ENCODE assay signal across 10 mouse cellular contexts in genomic region chr14:56314459-56314858, GRCm38 (mm10). TPM values are rescaled to one million over a fixed set of nuclear protein-coding genes. Genes with fewer than 3 reads are reported as not detected.
DNase-seq lines count a peak whose midpoint lies in the region; ATAC-seq and TF ChIP-seq lines count a peak whose summit lies in the region.
"Had no signal": no experiment of that assay in that cellular context is flagged by ENCODE, and none has a peak within 500 bp of the region (broad histone marks: within the 10 kb centered on the region; RNA-seq: fewer than 3 reads in every experiment).

No protein-coding gene starts in this region.

- no peak overlapping the region for H3K4me3 ChIP-seq in forebrain, embryonic 11.5 days (ENCODE audit: low read depth, low read length)
- no peak overlapping the region for H3K4me3 ChIP-seq in forebrain, embryonic 13.5 days
- H3K4me3 ChIP-seq in forebrain, postnatal 0 days (ENCODE audit: low read depth, low read length): no peak overlapping the region
- no peak overlapping the region for H3K4me3 ChIP-seq in liver, embryonic 13.5 days (replicated peaks)
- H3K4me3 ChIP-seq: stomach, embryonic 15.5 days had no signal

- no peaks in the 10 kb centered on the region for H3K9me3 ChIP-seq in forebrain, embryonic 11.5 days (ENCODE audit: control insufficient read depth, low read length)
- H3K9me3 ChIP-seq in forebrain, embryonic 13.5 days (replicated peaks): no peaks in the 10 kb centered on the region
- no peaks in the 10 kb centered on the region for H3K9me3 ChIP-seq in forebrain, postnatal 0 days (ENCODE audit: low read length)
- H3K9me3 ChIP-seq in liver, embryonic 13.5 days (replicated peaks): no peaks in the 10 kb centered on the region
- H3K9me3 ChIP-seq: stomach, embryonic 15.5 days had no signal

- peak; percentile 72 for TF ChIP-seq CTCF in forebrain, postnatal 0 days (IDR thresholded peaks at IDR 0.05; ENCODE audit: low read depth)

- H3K27ac ChIP-seq in forebrain, embryonic 11.5 days (ENCODE audit: low read depth, low read length): no peak overlapping the region
- no peak overlapping the region for H3K27ac ChIP-seq in forebrain, embryonic 13.5 days
- no peak overlapping the region for H3K27ac ChIP-seq in forebrain, postnatal 0 days (ENCODE audit: low read depth, low read length)
- no peak overlapping the region for H3K27ac ChIP-seq in liver, embryonic 13.5 days
- H3K27ac ChIP-seq: stomach, embryonic 15.5 days had no signal

- no peak overlapping the region for H3K9ac ChIP-seq in forebrain, embryonic 11.5 days (ENCODE audit: low read length)
- no peak overlapping the region for H3K9ac ChIP-seq in forebrain, embryonic 13.5 days
- no peak overlapping the region for H3K9ac ChIP-seq in forebrain, postnatal 0 days
- no peak overlapping the region for H3K9ac ChIP-seq in liver, embryonic 13.5 days
- H3K9ac ChIP-seq: stomach, embryonic 15.5 days had no signal

- H3K4me1 ChIP-seq in forebrain, embryonic 11.5 days (replicated peaks; ENCODE audit: control insufficient read depth, insufficient read depth, low read length): no peaks in the 10 kb centered on the region
- H3K4me1 ChIP-seq in forebrain, embryonic 13.5 days: no peaks in the 10 kb centered on the region
- H3K4me1 ChIP-seq in forebrain, postnatal 0 days (ENCODE audit: insufficient read depth): no peaks in the 10 kb centered on the region
- H3K4me1 ChIP-seq in liver, embryonic 13.5 days (replicated peaks): no peaks in the 10 kb centered on the region
- H3K4me1 ChIP-seq: stomach, embryonic 15.5 days had no signal

- no peak overlapping the region for H3K4me2 ChIP-seq in forebrain, embryonic 11.5 days (ENCODE audit: low read depth, low read length, severe bottlenecking)
- H3K4me2 ChIP-seq in forebrain, embryonic 13.5 days: no peak overlapping the region
- no peak overlapping the region for H3K4me2 ChIP-seq in forebrain, postnatal 0 days (ENCODE audit: low read depth)
- H3K4me2 ChIP-seq in liver, embryonic 13.5 days: no peak overlapping the region
- H3K4me2 ChIP-seq: stomach, embryonic 15.5 days had no signal

- DNase-seq in forebrain, embryonic 11.5 days (ENCODE audit: low spot score): peak; percentile 55
- DNase-seq in ES-CJ7 (ENCODE audit: low read depth, low spot score): peak; percentile 83
- peak; percentile 27 for DNase-seq in c-Kit-positive CD71-positive TER-119-negative erythroid progenitor cells, embryonic 14.5 days (ENCODE audit: low read depth)
- DNase-seq in forebrain, postnatal 0 days: peak; percentile 39
- peak; percentile 37 to 50 for DNase-seq in kidney, adult 8-10 months
- peak; percentile 2 for DNase-seq in liver, embryonic 13.5 days
- DNase-seq in right cerebral cortex, adult 18-20 months: peak; percentile 60

- 33% methylated on average over 7 of the region's 7 CpGs for WGBS in forebrain, embryonic 11.5 days
- 36% methylated on average over 7 of the region's 7 CpGs for WGBS in forebrain, embryonic 13.5 days
- 34% methylated on average over 7 of the region's 7 CpGs for WGBS in forebrain, postnatal 0 days
- 9% methylated on average over 7 of the region's 7 CpGs for WGBS in liver, embryonic 13.5 days (ENCODE audit: insufficient replicate concordance)

- no peak for ATAC-seq in forebrain, embryonic 11.5 days (replicated peaks; ENCODE audit: low FRiP score)
- no peak for ATAC-seq in forebrain, embryonic 13.5 days
- ATAC-seq in forebrain, postnatal 0 days: no peak
- ATAC-seq in liver, embryonic 13.5 days (ENCODE audit: low read depth): no peak

- no peaks in the 10 kb centered on the region for H3K36me3 ChIP-seq in forebrain, embryonic 11.5 days (ENCODE audit: control insufficient read depth, insufficient read depth, low read length)
- no peaks in the 10 kb centered on the region for H3K36me3 ChIP-seq in forebrain, embryonic 13.5 days (ENCODE audit: poor library complexity, severe bottlenecking)
- H3K36me3 ChIP-seq in forebrain, postnatal 0 days (ENCODE audit: insufficient read depth): no peaks in the 10 kb centered on the region
- H3K36me3 ChIP-seq in liver, embryonic 13.5 days: no peaks in the 10 kb centered on the region
- H3K36me3 ChIP-seq: stomach, embryonic 15.5 days had no signal

- H3K27me3 ChIP-seq in forebrain, embryonic 11.5 days (ENCODE audit: control insufficient read depth, insufficient read depth, low read length): no peaks in the 10 kb centered on the region
- no peaks in the 10 kb centered on the region for H3K27me3 ChIP-seq in forebrain, embryonic 13.5 days
- H3K27me3 ChIP-seq in forebrain, postnatal 0 days (ENCODE audit: insufficient read depth, low read length): no peaks in the 10 kb centered on the region
- H3K27me3 ChIP-seq in liver, embryonic 13.5 days: no peaks in the 10 kb centered on the region
- H3K27me3 ChIP-seq: stomach, embryonic 15.5 days had no signal

RNA-seq across cellular contexts. Expression of gene Atp12a, which starts 50.4 kb away (rescaled TPM):
- 0.04 TPM in 1 of 2 replicates, not detected in the other for polyA plus RNA-seq in forebrain, embryonic 11.5 days (2014; fragmentation: Nextera tagmentation; extraction: Ambion mirVana)
- 0.12 and 0.13 TPM in 2 replicates for polyA plus RNA-seq in forebrain, embryonic 13.5 days (2015; fragmentation: Nextera tagmentation; extraction: Ambion mirVana)
- 0.08 and 0.86 TPM in 2 replicates for total RNA-seq in forebrain, postnatal 0 days (2014; rRNA removed)
- polyA plus RNA-seq in forebrain, postnatal 0 days (2015; fragmentation: Nextera tagmentation; extraction: Ambion mirVana): 0.05 and 0.38 TPM in 2 replicates
- not detected in 2 replicates for polyA plus RNA-seq in liver, embryonic 13.5 days (2015; fragmentation: Nextera tagmentation; extraction: Ambion mirVana)
- total RNA-seq: layer of hippocampus, adult 8-10 months had no signal

RNA-seq across cellular contexts. Expression of gene Gzmb, which starts 52.4 kb away (rescaled TPM):
- not detected in 2 replicates for polyA plus RNA-seq in forebrain, embryonic 11.5 days (2014; fragmentation: Nextera tagmentation; extraction: Ambion mirVana)
- polyA plus RNA-seq in forebrain, embryonic 13.5 days (2015; fragmentation: Nextera tagmentation; extraction: Ambion mirVana): not detected in 2 replicates
- not detected in 2 replicates for total RNA-seq in forebrain, postnatal 0 days (2014; rRNA removed)
- polyA plus RNA-seq in forebrain, postnatal 0 days (2015; fragmentation: Nextera tagmentation; extraction: Ambion mirVana): not detected in 2 replicates
- 0.07 and 0.17 TPM in 2 replicates for polyA plus RNA-seq in liver, embryonic 13.5 days (2015; fragmentation: Nextera tagmentation; extraction: Ambion mirVana)
- total RNA-seq: layer of hippocampus, adult 8-10 months had no signal

Comparison
In these comparisons a context has a peak if more than half of its experiments do, and no peak if none do; other contexts are left out.
1. DNase-seq: peak in every context shown above with its lines; median percentile 83 in ES-CJ7; 60 in right cerebral cortex, adult 18-20 months; 55 in forebrain, embryonic 11.5 days; 44 in kidney, adult 8-10 months; 39 in forebrain, postnatal 0 days; 27 in c-Kit-positive CD71-positive TER-119-negative erythroid progenitor cells, embryonic 14.5 days; 2 in liver, embryonic 13.5 days.